Mouse (Mus musculus): ENCODE data around the gene Slc9a6. TPM values are rescaled to one million over a fixed set of nuclear protein-coding genes. Genes with fewer than 3 reads are reported as not detected.

Slc9a6 gene
- 25.0 and 32.5 TPM in 2 replicates for polyA plus RNA-seq (2015; fragmentation: Nextera tagmentation; extraction: Ambion mirVana)

DNA sequence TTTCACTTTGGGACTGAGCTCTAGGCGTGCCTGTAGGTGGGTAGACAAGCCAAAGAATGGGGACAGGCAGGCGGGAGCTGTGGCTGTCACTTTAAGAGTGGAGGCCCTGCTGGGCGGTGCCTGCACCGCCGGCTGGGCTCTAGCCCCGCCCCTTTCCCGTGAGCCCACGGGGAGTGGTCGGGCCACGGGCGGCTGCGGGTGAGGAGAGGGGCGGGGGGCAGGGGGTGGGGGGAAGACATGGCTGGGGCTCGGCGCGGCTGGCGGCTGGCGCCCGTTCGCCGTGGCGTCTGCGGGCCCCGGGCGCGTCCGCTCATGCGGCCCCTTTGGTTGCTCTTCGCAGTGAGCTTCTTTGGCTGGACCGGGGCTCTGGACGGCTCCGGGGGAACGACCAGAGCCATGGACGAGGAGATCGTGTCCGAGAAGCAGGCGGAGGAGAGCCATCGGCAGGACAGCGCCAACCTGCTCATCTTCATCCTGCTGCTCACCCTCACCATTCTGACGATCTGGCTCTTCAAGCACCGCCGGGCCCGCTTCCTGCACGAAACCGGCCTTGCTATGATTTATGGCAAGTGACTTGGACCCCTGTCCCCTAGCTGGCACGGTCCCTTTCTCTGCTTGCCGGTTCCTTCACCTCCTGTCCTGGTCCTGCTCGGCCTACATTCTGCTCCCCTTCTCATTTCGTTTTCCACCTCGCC is at the start of gene Slc9a6:
Slc9a6 (plus strand) TSS at position 135 of the 695 bp plus-strand sequence.
- peak; percentile 98 for ATAC-seq
- Histone ChIP-seq H3K36me3 (ENCODE audit: poor library complexity, severe bottlenecking) (no peaks in the 10 kb centered on the region), H3K4me3 (peak within 1 kb of the TSS; percentile 59), H3K4me1 (peaks cover 6% of the 10 kb centered on the region), H3K9me3 (replicated peaks) (no peaks in the 10 kb centered on the region), H3K9ac (peak within 1 kb of the TSS; percentile 74), H3K27ac (peak within 1 kb of the TSS; percentile 66), H3K27me3 (no peaks in the 10 kb centered on the region), H3K4me2 (peak within 1 kb of the TSS; percentile 61)
- 17% methylated on average over 24 of the region's 50 CpGs for WGBS

DNA sequence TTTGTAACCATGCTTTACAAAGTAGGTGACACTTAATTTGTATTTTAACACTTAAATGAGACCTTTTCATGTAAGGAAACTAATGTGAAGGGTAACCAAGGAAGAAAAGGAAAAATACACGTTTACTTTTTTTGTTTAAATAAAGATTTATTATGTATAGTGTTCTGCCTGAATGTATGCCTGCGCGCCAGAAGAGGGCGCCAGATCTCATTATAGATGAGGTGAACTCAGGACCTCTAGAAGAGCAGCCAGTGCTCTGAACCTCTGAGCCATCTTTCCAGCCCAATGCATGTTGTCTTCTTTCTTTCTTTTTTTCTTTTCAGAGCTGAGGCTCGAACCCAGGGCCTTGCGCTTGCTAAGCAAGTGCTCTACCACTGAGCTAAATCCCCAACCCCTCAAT is 37.1 kb upstream of the Slc9a6 start:
- H3K36me3 ChIP-seq (ENCODE audit: poor library complexity, severe bottlenecking), result no peaks in the 10 kb centered on the region
- no peaks in the 10 kb centered on the region for H3K4me1 ChIP-seq
- no peak for ATAC-seq
- no peak overlapping the region for H3K4me2 ChIP-seq
- no peak overlapping the region for H3K27ac ChIP-seq
- H3K9ac ChIP-seq, result no peak overlapping the region
- 24% methylated on average over 6 of the region's 6 CpGs for WGBS
- no peak overlapping the region for H3K4me3 ChIP-seq
- H3K9me3 ChIP-seq (replicated peaks), result no peaks in the 10 kb centered on the region
- H3K27me3 ChIP-seq, result no peaks in the 10 kb centered on the region

DNA sequence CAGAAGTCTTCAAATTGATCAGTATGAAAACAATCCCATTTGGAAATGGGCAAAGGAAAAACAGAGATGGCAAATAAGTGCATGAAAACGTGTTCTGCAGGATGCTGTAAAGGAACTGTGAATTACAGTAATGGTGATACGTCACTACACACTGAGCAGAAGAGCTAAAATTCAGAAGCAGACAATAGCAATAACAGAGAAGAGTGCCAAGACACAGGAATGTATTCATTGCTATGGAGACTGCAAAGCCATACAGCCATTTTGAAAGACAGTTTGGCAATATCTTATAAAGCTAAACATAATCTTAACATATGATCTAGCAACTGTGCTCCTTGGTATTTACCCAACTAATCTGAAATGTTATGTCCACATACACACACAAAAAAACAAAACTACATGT is 31.4 kb upstream of the Slc9a6 start:
- ATAC-seq, result no peak
- Histone ChIP-seq H3K9me3 (replicated peaks) (no peaks in the 10 kb centered on the region), H3K4me2 (no peak overlapping the region), H3K4me1 (no peaks in the 10 kb centered on the region), H3K36me3 (ENCODE audit: poor library complexity, severe bottlenecking) (no peaks in the 10 kb centered on the region), H3K9ac (no peak overlapping the region), H3K4me3 (no peak overlapping the region), H3K27me3 (no peaks in the 10 kb centered on the region), H3K27ac (no peak overlapping the region)
- 80% methylated on average over 2 of the region's 2 CpGs for WGBS

DNA sequence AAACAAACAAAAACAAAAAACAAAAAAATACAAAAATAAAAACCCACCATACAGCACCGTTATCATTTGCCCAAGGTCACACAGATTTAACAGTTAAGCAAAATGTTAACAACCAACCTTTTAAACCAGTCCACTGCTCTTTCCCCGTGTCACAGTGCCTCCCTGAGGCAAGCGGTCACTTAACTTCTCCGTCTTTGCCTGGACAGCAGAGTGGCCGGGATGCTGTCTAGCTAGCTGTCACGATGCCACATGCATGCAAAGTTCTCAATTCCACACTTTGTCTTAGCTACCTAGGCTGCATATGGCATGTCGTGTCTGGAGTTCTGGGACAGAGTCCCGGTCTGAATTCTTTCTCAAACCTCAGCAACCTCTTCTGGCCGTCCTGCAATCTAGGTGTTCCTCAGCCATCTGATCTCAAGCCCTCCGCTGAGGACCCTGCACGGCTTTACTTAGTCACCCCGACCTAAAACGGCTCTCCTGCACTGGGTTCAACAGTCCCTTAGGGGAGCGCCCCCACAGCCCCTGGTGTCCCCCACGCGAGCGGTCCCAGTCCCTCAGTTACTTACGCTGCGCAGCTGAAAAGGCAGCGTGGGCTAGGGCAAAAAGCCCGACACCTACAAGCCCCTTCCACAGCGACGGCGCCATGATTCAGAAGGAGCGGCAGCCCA is 12.2 kb upstream of the Slc9a6 start:
- peak overlapping the region; percentile 85 for H3K27ac ChIP-seq
- no peaks in the 10 kb centered on the region for H3K36me3 ChIP-seq (ENCODE audit: poor library complexity, severe bottlenecking)
- no peaks in the 10 kb centered on the region for H3K27me3 ChIP-seq
- peak; percentile 75 for ATAC-seq
- peak overlapping the region; percentile 62 for H3K4me2 ChIP-seq
- H3K4me1 ChIP-seq, result peaks cover 6% of the 10 kb centered on the region; the same call in 1 of the 2 replicates
- H3K9me3 ChIP-seq (replicated peaks), result no peaks in the 10 kb centered on the region
- WGBS, result 19% methylated on average over 25 of the region's 25 CpGs
- H3K4me3 ChIP-seq, result peak overlapping the region; percentile 63
- H3K9ac ChIP-seq, result peak overlapping the region; percentile 78

DNA sequence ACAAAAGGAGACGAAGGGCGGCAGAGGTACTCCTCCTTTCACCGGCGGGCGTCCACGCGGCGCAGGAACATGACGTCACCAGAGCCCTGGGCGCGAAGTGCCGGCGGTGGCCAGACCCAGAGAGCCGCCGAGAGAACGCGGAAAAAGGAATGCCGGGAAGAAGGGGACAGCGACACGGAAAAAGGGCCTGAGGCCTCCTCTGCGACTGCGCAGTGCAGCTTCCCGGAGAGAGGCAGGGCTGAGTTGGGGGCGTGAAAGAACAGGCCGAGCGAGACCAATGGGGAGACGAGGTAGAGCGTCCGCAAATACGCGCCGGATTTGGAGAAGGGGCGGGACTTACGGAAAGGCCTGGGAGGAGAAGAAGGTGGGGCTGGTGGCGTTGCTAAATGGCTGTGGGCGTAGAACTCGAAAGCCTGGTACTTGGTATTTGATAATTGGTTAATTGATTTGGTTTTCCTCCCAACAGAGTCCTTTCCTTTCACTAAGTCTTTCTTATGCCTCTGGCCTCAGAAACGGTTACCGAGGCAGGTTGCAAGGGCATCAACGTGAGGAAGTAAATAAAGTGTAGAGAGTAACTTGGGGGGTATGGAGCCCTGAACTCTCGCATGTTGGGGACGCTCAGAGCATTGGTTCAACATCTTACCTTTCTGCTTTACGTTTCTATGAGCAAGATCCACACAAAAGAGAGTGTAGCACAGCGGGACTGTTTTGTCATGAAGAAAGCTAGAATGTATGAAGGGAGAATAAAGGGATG is 11.5 kb upstream of the Slc9a6 start, which contains the start of gene Mmgt1:
Mmgt1 (minus strand) TSS at position 183 of the 754 bp plus-strand sequence.
- Histone ChIP-seq H3K27me3 (no peaks in the 10 kb centered on the region), H3K36me3 (ENCODE audit: poor library complexity, severe bottlenecking) (no peaks in the 10 kb centered on the region), H3K4me1 (peaks cover 6% of the 10 kb centered on the region; the same call in 1 of the 2 replicates), H3K4me3 (peak within 1 kb of the TSS; percentile 63), H3K9me3 (replicated peaks) (no peaks in the 10 kb centered on the region), H3K27ac (peak within 1 kb of the TSS; percentile 85), H3K9ac (peak within 1 kb of the TSS; percentile 78), H3K4me2 (peak within 1 kb of the TSS; percentile 62)
- ATAC-seq, result peak; percentile 99
- WGBS, result 16% methylated on average over 44 of the region's 44 CpGs

DNA sequence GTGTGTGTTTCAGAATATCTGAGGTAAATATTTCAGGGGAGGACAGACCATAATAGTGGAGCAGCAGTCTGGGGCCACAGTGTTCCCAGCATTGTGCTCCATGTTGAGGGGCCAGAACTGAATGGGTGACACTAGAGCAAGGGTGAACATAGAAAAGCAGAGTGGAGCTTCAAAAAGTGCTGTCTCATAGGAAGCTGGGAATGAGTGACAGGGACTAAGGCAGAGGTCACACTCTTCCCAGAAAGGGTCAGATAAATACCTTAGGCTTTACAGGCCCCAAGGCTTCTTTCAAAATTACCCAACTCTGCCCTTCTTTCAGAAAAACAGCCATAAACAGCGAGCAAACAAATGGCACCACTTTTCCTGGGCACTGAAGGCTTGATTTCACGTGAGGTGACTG is 3.0 kb upstream of the Slc9a6 start:
- no peak overlapping the region for H3K4me3 ChIP-seq
- ATAC-seq, result no peak
- H3K36me3 ChIP-seq (ENCODE audit: poor library complexity, severe bottlenecking), result no peaks in the 10 kb centered on the region
- H3K27me3 ChIP-seq, result no peaks in the 10 kb centered on the region
- no peak overlapping the region for H3K4me2 ChIP-seq
- peaks cover 6% of the 10 kb centered on the region for H3K4me1 ChIP-seq
- H3K9me3 ChIP-seq (replicated peaks), result no peaks in the 10 kb centered on the region
- WGBS, result 81% methylated on average over 2 of the region's 2 CpGs
- no peak overlapping the region for H3K9ac ChIP-seq
- no peak overlapping the region for H3K27ac ChIP-seq

DNA sequence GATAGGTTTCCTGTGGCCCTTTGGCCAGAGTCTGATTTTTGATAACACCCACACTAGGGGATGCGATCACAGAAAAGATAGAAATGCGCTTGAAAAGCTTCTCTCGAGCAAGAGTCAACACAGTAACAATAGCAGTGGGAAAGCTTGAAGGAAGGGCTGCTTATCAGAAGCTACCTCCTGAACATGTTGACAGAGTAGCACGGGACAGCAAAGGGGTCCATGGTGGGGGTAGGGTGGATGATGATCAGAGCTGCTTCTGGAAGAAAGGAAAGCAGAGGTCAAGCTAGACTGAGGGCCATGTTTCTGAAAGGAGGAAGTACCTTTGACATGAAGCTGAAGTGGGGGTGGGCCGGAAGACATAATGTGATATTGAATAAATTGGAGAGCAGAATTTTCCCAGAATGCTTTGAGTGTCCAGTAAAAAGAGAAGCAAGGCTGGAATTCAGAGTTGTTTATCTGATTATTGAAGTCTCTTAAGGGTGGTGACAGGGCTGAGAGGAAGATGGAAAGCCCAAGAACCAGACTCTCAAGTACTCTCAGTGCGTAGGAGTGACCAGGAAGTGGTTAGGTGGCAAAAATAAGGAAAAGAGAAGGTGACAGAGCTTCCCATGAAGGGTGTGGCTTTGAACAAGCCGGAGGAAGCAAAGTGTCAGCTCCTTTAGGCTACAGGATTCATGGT is 2.4 kb upstream of the Slc9a6 start:
- WGBS, result 87% methylated on average over 7 of the region's 7 CpGs

DNA sequence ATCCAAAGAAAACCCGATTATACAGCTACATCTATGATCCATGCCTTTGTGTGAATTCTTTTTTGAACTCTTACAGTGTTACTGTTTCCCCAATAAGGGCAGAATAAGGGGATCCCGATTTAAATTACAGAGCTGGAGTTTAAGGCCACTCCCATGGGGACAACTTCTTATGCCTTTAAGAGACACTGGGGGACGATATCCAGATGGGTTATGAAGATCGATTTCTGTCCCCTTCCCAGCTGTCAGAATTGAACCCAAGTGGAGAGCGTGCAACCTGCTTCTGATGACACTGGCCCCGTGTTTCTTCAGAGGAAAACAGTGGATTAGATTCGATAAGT is 303 bp upstream of the Slc9a6 start:
- Histone ChIP-seq H3K9me3 (replicated peaks) (no peaks in the 10 kb centered on the region), H3K4me3 (peak overlapping the region; percentile 59), H3K27ac (no peak overlapping the region), H3K27me3 (no peaks in the 10 kb centered on the region), H3K4me2 (peak overlapping the region; percentile 61), H3K4me1 (peaks cover 6% of the 10 kb centered on the region), H3K36me3 (ENCODE audit: poor library complexity, severe bottlenecking) (no peaks in the 10 kb centered on the region), H3K9ac (peak overlapping the region; percentile 52; the same call in 1 of the 2 replicates)
- no peak for ATAC-seq
- WGBS, result 22% methylated on average over 7 of the region's 7 CpGs

More for the DNA sequence above, 2.4 kb upstream of the Slc9a6 start:
- ATAC-seq, result no peak
- Histone ChIP-seq H3K4me1 (peaks cover 6% of the 10 kb centered on the region), H3K27ac (no peak overlapping the region), H3K9me3 (replicated peaks) (no peaks in the 10 kb centered on the region), H3K4me2 (no peak overlapping the region), H3K36me3 (ENCODE audit: poor library complexity, severe bottlenecking) (no peaks in the 10 kb centered on the region), H3K4me3 (no peak overlapping the region), H3K27me3 (no peaks in the 10 kb centered on the region), H3K9ac (no peak overlapping the region)

DNA sequence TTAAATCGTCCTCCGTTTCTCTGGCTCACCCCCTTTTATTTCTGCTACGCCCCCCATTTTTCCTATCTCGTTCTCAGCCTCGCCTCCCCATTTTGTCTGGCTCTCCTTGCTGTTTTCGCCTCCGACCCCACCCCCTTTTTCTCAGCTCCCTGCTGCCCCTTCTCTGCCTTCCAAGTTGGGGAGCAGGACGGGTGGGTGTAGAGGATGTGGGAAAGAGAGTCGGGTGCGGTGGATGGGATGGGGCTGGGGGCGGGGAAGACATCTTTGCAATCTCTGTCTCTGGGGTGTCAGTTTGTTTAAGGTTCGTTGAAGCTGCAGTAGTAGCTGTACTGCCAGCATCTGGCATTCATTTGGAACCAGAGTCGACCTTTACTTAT is 749 bp downstream of the Slc9a6 start:
- peak; percentile 36; the same call in 1 of the 2 replicates for ATAC-seq
- Histone ChIP-seq H3K4me2 (peak overlapping the region; percentile 61), H3K27me3 (no peaks in the 10 kb centered on the region), H3K9ac (peak overlapping the region; percentile 74), H3K4me3 (peak overlapping the region; percentile 59), H3K27ac (peak overlapping the region; percentile 66; the same call in 1 of the 2 replicates), H3K9me3 (replicated peaks) (no peaks in the 10 kb centered on the region), H3K4me1 (peaks cover 6% of the 10 kb centered on the region), H3K36me3 (ENCODE audit: poor library complexity, severe bottlenecking) (no peaks in the 10 kb centered on the region)
- WGBS, result 16% methylated on average over 13 of the region's 13 CpGs

DNA sequence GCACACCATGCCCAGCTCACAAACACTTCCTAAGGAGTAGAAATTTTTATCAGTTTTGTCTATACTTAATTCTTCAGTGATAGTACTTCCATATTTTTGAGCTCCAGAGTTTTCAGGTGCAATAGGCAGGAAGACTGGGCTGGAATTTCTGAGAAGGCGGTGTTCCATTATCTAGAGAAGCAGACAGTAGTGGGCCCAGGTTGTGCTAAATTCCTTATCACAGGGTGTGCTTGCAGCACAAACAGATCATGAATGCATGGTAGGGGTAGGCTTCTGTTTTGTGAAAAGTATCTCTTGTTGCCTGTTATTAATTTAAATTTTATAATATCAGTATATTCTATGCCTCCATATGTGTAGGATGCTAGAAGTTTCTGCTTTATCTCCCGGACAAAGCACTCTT is 5.7 kb downstream of the Slc9a6 start:
- no peak overlapping the region for H3K27ac ChIP-seq
- peaks cover 6% of the 10 kb centered on the region for H3K4me1 ChIP-seq
- H3K4me3 ChIP-seq, result no peak overlapping the region
- WGBS, result 94% methylated on average over 2 of the region's 2 CpGs
- H3K4me2 ChIP-seq, result no peak overlapping the region
- no peaks in the 10 kb centered on the region for H3K27me3 ChIP-seq
- H3K36me3 ChIP-seq (ENCODE audit: poor library complexity, severe bottlenecking), result no peaks in the 10 kb centered on the region
- ATAC-seq, result no peak
- H3K9me3 ChIP-seq (replicated peaks), result no peaks in the 10 kb centered on the region
- no peak overlapping the region for H3K9ac ChIP-seq

DNA sequence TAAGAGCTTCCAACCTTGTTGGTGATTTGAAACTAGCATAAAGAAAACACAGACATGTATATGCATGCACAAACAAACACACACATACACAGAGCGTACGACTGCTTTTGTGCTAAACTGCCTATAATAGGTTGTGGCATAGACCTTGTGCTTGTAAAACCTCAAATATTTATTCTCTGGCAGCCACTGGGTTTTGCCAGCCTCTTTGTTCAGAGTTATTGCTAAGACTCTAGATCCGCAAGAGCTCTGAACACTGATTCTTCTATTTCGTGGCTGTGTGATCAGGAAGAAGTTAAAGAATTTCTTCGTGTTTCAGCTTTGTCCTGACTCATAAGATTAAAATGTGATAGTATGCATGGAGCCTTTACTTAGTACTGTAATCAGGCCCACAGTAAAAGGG is 26.6 kb downstream of the Slc9a6 start:
- no peaks in the 10 kb centered on the region for H3K27me3 ChIP-seq
- no peak for ATAC-seq
- H3K4me1 ChIP-seq, result no peaks in the 10 kb centered on the region
- H3K4me2 ChIP-seq, result no peak overlapping the region
- peaks cover 9% of the 10 kb centered on the region; the same call in 1 of the 2 replicates for H3K36me3 ChIP-seq (ENCODE audit: poor library complexity, severe bottlenecking)
- H3K4me3 ChIP-seq, result no peak overlapping the region
- no peak overlapping the region for H3K9ac ChIP-seq
- H3K9me3 ChIP-seq (replicated peaks), result no peaks in the 10 kb centered on the region
- WGBS, result 88% methylated on average over 5 of the region's 5 CpGs
- no peak overlapping the region for H3K27ac ChIP-seq
